Mouse (Mus musculus) heart, embryonic 10.5 days (tissue): ENCODE data around the gene Cntn2. TPM values are rescaled to one million over a fixed set of nuclear protein-coding genes. Genes with fewer than 3 reads are reported as not detected.
A peak's percentile ranks its signal among the peaks of the same experiment; 100 is the strongest.

Source experiments
- DNase-seq: peaks from one replicate; pipeline ENCODE4 v3.0.0-alpha.2; 2017; ENCODE audit warnings: low spot score
- H3K27ac ChIP-seq: fragments of 300-500 bp; sonication (generic); 2 replicates; pipeline ENCODE4 v1.5.1; 2016; ENCODE audit warnings: mild to moderate bottlenecking
- H3K27me3 ChIP-seq: fragments of 300-500 bp; sonication (generic); 2 replicates; pipeline ENCODE4 v1.6.1; 2016; ENCODE audit warnings: mild to moderate bottlenecking; ENCODE audit not compliant: poor library complexity, insufficient read depth, severe bottlenecking
- H3K36me3 ChIP-seq: fragments of 300-500 bp; sonication (generic); 2 replicates; pipeline ENCODE4 v1.6.1; 2016; ENCODE audit warnings: mild to moderate bottlenecking, moderate library complexity
- H3K4me1 ChIP-seq: fragments of 300-500 bp; sonication (generic); 2 replicates; pipeline ENCODE4 v1.6.1; 2016; ENCODE audit warnings: mild to moderate bottlenecking
- H3K4me3 ChIP-seq: fragments of 300-500 bp; sonication (generic); 2 replicates; pipeline ENCODE4 v1.5.1; 2016; ENCODE audit warnings: mild to moderate bottlenecking, moderate library complexity
- H3K9me3 ChIP-seq: fragments of 300-500 bp; sonication (generic); 2 replicates; pipeline ENCODE4 v1.6.1; 2016; ENCODE audit warnings: mild to moderate bottlenecking, moderate library complexity
- WGBS: fragments of 180-500 bp; shearing (Covaris S2); methylation state at CpG from one replicate; pipeline ENCODE4 v1.1.7; 2016; 5-methylcytosine and 5-hydroxymethylcytosine counted together
- polyA plus RNA-seq: library from polyadenylated mRNA; unstranded; fragments of >200 nt; fragmentation: Nextera tagmentation; extraction: Ambion mirVana; gene quantifications from 2 replicates; pipeline ENCODE4 v1.2.1, GENCODE M21; 2016

Cntn2 gene
- polyA plus RNA-seq, 1 experiment from 2014 or later, result 0.67 TPM

- H3K4me3 ChIP-seq, result no peak overlapping the region
- 89% methylated on average over 15 of the region's 15 CpGs for WGBS
- no peak overlapping the region for H3K27ac ChIP-seq
- no peaks in the 10 kb centered on the region for H3K36me3 ChIP-seq
- H3K4me1 ChIP-seq, result peaks cover 17% of the 10 kb centered on the region
- DNase-seq, result no peak
- no peaks in the 10 kb centered on the region for H3K9me3 ChIP-seq
- H3K27me3 ChIP-seq, result peaks cover 71% of the 10 kb centered on the region
Observed at GRCm38 (mm10) chr1:132570068-132570780, 27.2 kb upstream of the Cntn2 start.

GRCm38 (mm10) chr1:132569516-132569915 is 26.5 kb upstream of the Cntn2 start:
- no peaks in the 10 kb centered on the region for H3K36me3 ChIP-seq

GRCm38 (mm10) chr1:132567336-132568125 is 24.5 kb upstream of the Cntn2 start:
- 74% methylated on average over 11 of the region's 11 CpGs for WGBS
- Histone ChIP-seq H3K4me1 (peaks cover 22% of the 10 kb centered on the region), H3K27me3 (peaks cover 60% of the 10 kb centered on the region), H3K36me3 (no peaks in the 10 kb centered on the region), H3K4me3 (no peak overlapping the region), H3K9me3 (no peaks in the 10 kb centered on the region), H3K27ac (0 out of 2 replicates have a peak overlapping the region, but pooled peaks have one; percentile 24)
- no peak for DNase-seq

More at GRCm38 (mm10) chr1:132569516-132569915, 26.5 kb upstream of the Cntn2 start:
- Histone ChIP-seq H3K4me1 (peaks cover 22% of the 10 kb centered on the region), H3K4me3 (no peak overlapping the region), H3K27ac (no peak overlapping the region), H3K9me3 (no peaks in the 10 kb centered on the region), H3K27me3 (peaks cover 71% of the 10 kb centered on the region)
- WGBS, result 77% methylated on average over 9 of the region's 9 CpGs
- DNase-seq, result no peak

- DNase-seq, result no peak
Observed at GRCm38 (mm10) chr1:132565766-132566165, 22.7 kb upstream of the Cntn2 start.

GRCm38 (mm10) chr1:132564946-132565345 is 21.9 kb upstream of the Cntn2 start:
- Histone ChIP-seq H3K27ac (no peak overlapping the region), H3K9me3 (no peaks in the 10 kb centered on the region), H3K27me3 (peaks cover 60% of the 10 kb centered on the region), H3K36me3 (no peaks in the 10 kb centered on the region), H3K4me3 (no peak overlapping the region), H3K4me1 (peaks cover 22% of the 10 kb centered on the region)
- DNase-seq, result no peak
- 21% methylated on average over 6 of the region's 6 CpGs for WGBS

More at GRCm38 (mm10) chr1:132565766-132566165, 22.7 kb upstream of the Cntn2 start:
- Histone ChIP-seq H3K36me3 (no peaks in the 10 kb centered on the region), H3K4me3 (no peak overlapping the region), H3K9me3 (no peaks in the 10 kb centered on the region), H3K4me1 (peaks cover 22% of the 10 kb centered on the region), H3K27ac (peak overlapping the region; percentile 23; the same call in 1 of the 2 replicates), H3K27me3 (peaks cover 60% of the 10 kb centered on the region)
- WGBS, result 22% methylated on average over 7 of the region's 7 CpGs

- no peak overlapping the region for H3K27ac ChIP-seq
- peaks cover 43% of the 10 kb centered on the region for H3K4me1 ChIP-seq
- H3K9me3 ChIP-seq, result no peaks in the 10 kb centered on the region
- H3K4me3 ChIP-seq, result no peak overlapping the region
- DNase-seq, result no peak
- no peaks in the 10 kb centered on the region for H3K36me3 ChIP-seq
- 40% methylated on average over 10 of the region's 10 CpGs for WGBS
- peaks cover 58% of the 10 kb centered on the region for H3K27me3 ChIP-seq
Observed at GRCm38 (mm10) chr1:132562337-132562795, 19.3 kb upstream of the Cntn2 start.

- no peaks in the 10 kb centered on the region for H3K9me3 ChIP-seq
- whole genome bisulfite sequencing, result 78% methylated on average over 8 of the region's 8 CpGs
- H3K36me3 ChIP-seq, result no peaks in the 10 kb centered on the region
- H3K4me1 ChIP-seq, result peaks cover 38% of the 10 kb centered on the region
- H3K27ac ChIP-seq, result no peak overlapping the region
- peaks cover 58% of the 10 kb centered on the region for H3K27me3 ChIP-seq
- no peak overlapping the region for H3K4me3 ChIP-seq
- DNase-seq, result no peak
Observed at GRCm38 (mm10) chr1:132560907-132561700, 18.0 kb upstream of the Cntn2 start.

GRCm38 (mm10) chr1:132559045-132559444 is 16.0 kb upstream of the Cntn2 start:
- DNase-seq, result no peak
- peaks cover 25% of the 10 kb centered on the region for H3K4me1 ChIP-seq
- 10% methylated on average over 6 of the region's 6 CpGs for WGBS

GRCm38 (mm10) chr1:132557901-132558631 is 15.0 kb upstream of the Cntn2 start:
- 18% methylated on average over 9 of the region's 9 CpGs for WGBS
- Histone ChIP-seq H3K9me3 (no peaks in the 10 kb centered on the region), H3K4me3 (no peak overlapping the region), H3K4me1 (peaks cover 25% of the 10 kb centered on the region), H3K36me3 (no peaks in the 10 kb centered on the region), H3K27ac (peak overlapping the region; percentile 50; the same call in 1 of the 2 replicates), H3K27me3 (peaks cover 65% of the 10 kb centered on the region)
- no peak for DNase-seq

More at GRCm38 (mm10) chr1:132559045-132559444, 16.0 kb upstream of the Cntn2 start:
- H3K27me3 ChIP-seq, result peaks cover 66% of the 10 kb centered on the region
- no peaks in the 10 kb centered on the region for H3K9me3 ChIP-seq
- H3K36me3 ChIP-seq, result no peaks in the 10 kb centered on the region
- no peak overlapping the region for H3K27ac ChIP-seq
- H3K4me3 ChIP-seq, result no peak overlapping the region

- Histone ChIP-seq H3K27me3 (peaks cover 85% of the 10 kb centered on the region), H3K9me3 (no peaks in the 10 kb centered on the region), H3K36me3 (no peaks in the 10 kb centered on the region), H3K4me3 (no peak overlapping the region), H3K4me1 (peaks cover 37% of the 10 kb centered on the region), H3K27ac (no peak overlapping the region)
- 62% methylated on average over 8 of the region's 8 CpGs for WGBS
- DNase-seq, result no peak
Observed at GRCm38 (mm10) chr1:132543789-132544188, 733 bp upstream of the Cntn2 start.

GRCm38 (mm10) chr1:132541824-132542599 is 1.0 kb downstream of the Cntn2 start:
- Histone ChIP-seq H3K4me1 (peaks cover 38% of the 10 kb centered on the region), H3K27ac (no peak overlapping the region), H3K4me3 (peak overlapping the region; percentile 43), H3K27me3 (peaks cover 92% of the 10 kb centered on the region), H3K9me3 (no peaks in the 10 kb centered on the region), H3K36me3 (no peaks in the 10 kb centered on the region)
- DNase-seq, result no peak
- 11% methylated on average over 5 of the region's 5 CpGs for WGBS
